Mouse (Mus musculus) testis, adult 2 months (tissue): Measurements from ENCODE around the gene Usf3. TPM values are rescaled to one million over a fixed set of nuclear protein-coding genes. Genes with fewer than 3 reads are reported as not detected.

ENCODE experiments used
- H3K27ac ChIP-seq: fragments of 200-500 bp; 2 replicates; pipeline ENCODE4 v1.5.1; 2012; ENCODE audit warnings: low read depth, low read length; ENCODE audit not compliant: control insufficient read depth, insufficient read depth
- H3K27me3 ChIP-seq: fragments of 200-500 bp; 2 replicates; pipeline ENCODE4 v1.6.1; 2012; ENCODE audit warnings: mild to moderate bottlenecking, low read length, moderate library complexity; ENCODE audit not compliant: control insufficient read depth, insufficient read depth
- H3K36me3 ChIP-seq: fragments of 200-500 bp; 2 replicates; pipeline ENCODE4 v1.6.1; 2012; ENCODE audit warnings: mild to moderate bottlenecking, low read length; ENCODE audit not compliant: control insufficient read depth, insufficient read depth
- H3K4me1 ChIP-seq: fragments of 200-500 bp; 2 replicates; pipeline ENCODE4 v1.6.1; 2012; ENCODE audit warnings: low read length; ENCODE audit not compliant: control insufficient read depth, insufficient read depth
- H3K4me3 ChIP-seq: fragments of 200-500 bp; 2 replicates; pipeline ENCODE4 v1.5.1; 2012; ENCODE audit warnings: low read depth, mild to moderate bottlenecking, low read length, moderate library complexity, mixed read lengths; ENCODE audit not compliant: control insufficient read depth
- CTCF ChIP-seq: fragments of 200-500 bp; IDR thresholded peaks from 2 replicates; pipeline ENCODE4 v1.5.1; 2012; ENCODE audit warnings: low read depth, mild to moderate bottlenecking, inconsistent platforms, low read length, moderate library complexity; ENCODE audit not compliant: control insufficient read depth, insufficient read depth, insufficient replicate concordance
- POLR2A ChIP-seq: fragments of 200-500 bp; IDR thresholded peaks from 2 replicates; pipeline ENCODE4 v1.6.1; 2012; ENCODE audit warnings: low read depth, mild to moderate bottlenecking, inconsistent platforms, low read length, moderate library complexity; ENCODE audit not compliant: control insufficient read depth
- polyA plus RNA-seq: library from polyadenylated mRNA; depleted of rRNA; stranded (reverse); fragments of >200 nt; gene quantifications from 2 replicates; pipeline ENCODE4 v1.2.3, GENCODE M21; 2012; rRNA removed

Gene Usf3
- 3.4 and 3.9 TPM in 2 replicates for polyA plus RNA-seq

DNA sequence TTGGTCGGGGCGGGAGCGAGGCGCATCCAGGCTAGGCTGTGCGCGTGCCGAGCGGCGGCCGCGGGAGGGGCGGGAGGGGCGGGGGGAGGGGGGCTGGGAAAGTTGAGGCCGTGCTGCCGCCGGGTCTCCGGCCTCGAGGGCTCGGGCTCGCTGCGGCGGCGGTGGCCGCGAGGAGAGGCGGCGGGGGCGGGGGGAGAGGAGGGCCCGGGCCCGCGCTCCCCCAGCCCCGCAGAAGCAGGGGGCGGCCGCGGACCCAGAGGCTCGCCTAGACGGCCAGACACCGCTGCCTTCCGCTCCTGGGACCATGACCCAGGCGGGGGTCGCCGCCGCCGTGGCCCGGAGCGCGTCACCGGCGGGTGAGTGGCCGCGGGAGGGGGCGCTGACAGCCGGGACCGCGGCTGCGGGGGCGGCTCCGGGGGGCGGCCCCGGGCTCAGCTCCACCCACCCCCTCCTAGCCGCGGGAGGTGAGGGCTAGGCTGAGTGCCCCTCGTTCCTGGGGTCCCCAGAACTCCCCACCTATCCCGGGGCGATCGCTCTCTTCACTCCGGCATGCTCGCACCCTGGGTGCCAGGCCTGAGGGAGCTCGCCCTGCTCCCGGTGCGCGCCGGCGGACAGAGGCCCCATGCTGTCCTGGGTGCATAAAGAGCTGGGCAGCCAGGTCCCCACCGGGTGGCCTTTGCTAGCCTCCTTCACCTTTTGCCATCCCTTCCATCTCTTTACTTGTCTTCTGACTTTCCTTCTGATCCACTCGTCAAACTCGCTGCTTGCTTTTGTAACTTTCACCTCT, at the start of gene Usf3:
TSS of gene Usf3 (plus strand) at position 92 of the 787 bp plus-strand sequence.
- Histone ChIP-seq H3K27ac (peak within 1 kb of the TSS; percentile 70), H3K27me3 (no peaks in the 10 kb centered on the region), H3K36me3 (no peaks in the 10 kb centered on the region), H3K4me1 (peaks cover 4% of the 10 kb centered on the region), H3K4me3 (peak within 1 kb of the TSS; percentile 93)
- TF ChIP-seq POLR2A (no peak), CTCF (no peak)

DNA sequence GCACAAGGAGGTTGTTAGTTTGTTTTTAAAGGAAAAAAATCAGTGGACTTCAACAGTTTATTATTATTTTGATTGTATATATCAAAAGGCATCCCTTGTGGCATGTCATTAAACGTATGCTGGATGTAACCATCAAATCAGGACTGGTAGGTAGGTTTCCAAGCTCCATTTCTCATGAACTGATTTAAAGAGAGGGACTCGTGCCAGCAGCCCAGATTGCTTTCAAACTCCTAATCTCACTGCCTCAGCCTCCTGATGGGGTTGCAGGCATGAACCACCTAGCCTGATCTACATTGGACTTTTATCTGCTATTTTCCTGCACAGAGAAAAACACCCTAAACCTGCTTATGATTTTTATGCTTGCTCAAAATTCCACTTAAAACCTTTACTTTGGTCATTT, 49.3 kb upstream of the Usf3 start:
- Histone ChIP-seq H3K27me3 (no peaks in the 10 kb centered on the region), H3K4me1 (no peaks in the 10 kb centered on the region), H3K4me3 (no peak overlapping the region), H3K36me3 (no peaks in the 10 kb centered on the region), H3K27ac (no peak overlapping the region)
- TF ChIP-seq POLR2A, result no peak
- no peak for TF ChIP-seq CTCF

DNA sequence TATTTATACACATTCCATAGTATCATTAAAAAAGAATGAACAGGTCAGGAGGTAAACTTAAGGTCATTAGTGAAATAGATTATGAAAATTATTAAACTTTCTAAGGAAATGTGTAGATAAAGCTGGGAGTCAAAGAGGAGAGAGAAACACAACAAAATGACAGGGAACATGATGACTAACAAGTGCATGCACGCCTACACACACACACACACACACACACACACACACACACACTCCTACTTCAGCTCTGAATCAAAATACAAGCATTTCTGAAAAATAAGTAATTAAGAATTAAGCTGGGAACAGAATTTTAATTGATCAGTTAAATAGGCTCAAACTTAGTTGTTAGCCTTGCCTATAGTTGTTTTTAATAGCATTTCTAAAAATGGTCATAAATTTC, 48.3 kb upstream of the Usf3 start:
- Histone ChIP-seq H3K27me3 (no peaks in the 10 kb centered on the region), H3K4me3 (no peak overlapping the region), H3K36me3 (no peaks in the 10 kb centered on the region), H3K27ac (no peak overlapping the region), H3K4me1 (no peaks in the 10 kb centered on the region)
- TF ChIP-seq CTCF (no peak), POLR2A (no peak)

DNA sequence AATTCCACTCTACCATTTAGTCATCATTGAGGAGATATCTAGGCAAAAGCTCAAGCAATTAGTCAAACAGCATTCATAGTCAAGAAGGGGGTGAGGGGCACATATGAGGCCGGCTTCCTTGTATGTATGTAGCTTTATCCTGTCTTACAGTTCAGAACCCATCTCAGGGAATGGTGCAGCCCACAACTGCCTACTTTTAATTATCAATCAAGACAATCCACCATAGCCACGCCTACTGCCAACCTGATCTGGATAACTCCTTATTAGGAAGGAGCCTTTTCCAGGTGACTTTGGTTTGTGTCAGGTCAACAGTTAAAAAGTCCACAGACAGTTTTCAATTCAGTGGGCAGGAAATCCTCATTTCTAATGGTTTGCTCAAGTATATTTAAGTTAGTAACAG, 47.6 kb upstream of the Usf3 start:
- no peaks in the 10 kb centered on the region for H3K36me3 ChIP-seq
- H3K4me3 ChIP-seq, result no peak overlapping the region
- no peaks in the 10 kb centered on the region for H3K27me3 ChIP-seq
- H3K27ac ChIP-seq, result no peak overlapping the region
- H3K4me1 ChIP-seq, result no peaks in the 10 kb centered on the region
- TF ChIP-seq POLR2A (no peak), CTCF (no peak)

DNA sequence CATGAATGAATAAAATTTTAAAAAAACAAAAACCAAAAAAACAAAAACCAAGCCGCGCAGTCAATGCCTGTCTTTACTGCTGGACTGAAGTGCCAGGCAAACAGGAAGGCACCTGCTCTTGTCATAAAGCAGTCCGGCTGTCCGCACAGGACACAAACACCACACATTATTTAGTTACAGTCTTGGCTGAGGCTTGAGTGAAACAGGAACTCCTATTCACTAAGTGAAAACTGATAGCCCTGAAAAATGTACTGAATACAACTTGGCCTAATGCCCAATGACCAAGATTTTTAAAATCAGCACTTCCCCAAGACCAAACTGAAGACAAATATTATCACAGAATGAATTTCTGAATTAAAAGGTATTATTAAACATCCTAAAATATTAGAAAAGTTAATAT, 46.6 kb upstream of the Usf3 start:
- no peaks in the 10 kb centered on the region for H3K27me3 ChIP-seq
- no peak for TF ChIP-seq CTCF
- no peak for TF ChIP-seq POLR2A
- no peaks in the 10 kb centered on the region for H3K4me1 ChIP-seq

DNA sequence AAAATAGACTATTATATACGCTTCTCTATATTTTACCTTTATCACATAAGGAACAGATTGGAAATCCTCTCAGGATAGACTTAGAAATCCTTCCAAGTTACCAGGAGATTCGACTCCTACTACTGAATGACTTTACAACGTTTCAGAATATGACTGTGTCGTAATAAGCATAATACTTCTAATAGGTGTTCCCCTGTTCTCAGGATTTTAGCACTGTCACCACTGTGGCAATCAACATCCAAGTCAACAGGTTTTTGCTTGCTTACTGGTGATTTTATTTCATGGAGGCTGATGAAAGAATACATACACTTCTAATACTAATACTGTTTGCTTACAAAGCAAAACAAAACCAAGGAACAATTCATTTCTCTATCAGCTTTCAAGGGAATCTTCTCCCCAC, 40.7 kb upstream of the Usf3 start:
- Histone ChIP-seq H3K4me1 (no peaks in the 10 kb centered on the region), H3K36me3 (no peaks in the 10 kb centered on the region), H3K27ac (no peak overlapping the region), H3K27me3 (no peaks in the 10 kb centered on the region), H3K4me3 (no peak overlapping the region)
- no peak for TF ChIP-seq CTCF
- TF ChIP-seq POLR2A, result no peak

More for the DNA sequence above, 46.6 kb upstream of the Usf3 start:
- Histone ChIP-seq H3K4me3 (no peak overlapping the region), H3K27ac (no peak overlapping the region), H3K36me3 (no peaks in the 10 kb centered on the region)

DNA sequence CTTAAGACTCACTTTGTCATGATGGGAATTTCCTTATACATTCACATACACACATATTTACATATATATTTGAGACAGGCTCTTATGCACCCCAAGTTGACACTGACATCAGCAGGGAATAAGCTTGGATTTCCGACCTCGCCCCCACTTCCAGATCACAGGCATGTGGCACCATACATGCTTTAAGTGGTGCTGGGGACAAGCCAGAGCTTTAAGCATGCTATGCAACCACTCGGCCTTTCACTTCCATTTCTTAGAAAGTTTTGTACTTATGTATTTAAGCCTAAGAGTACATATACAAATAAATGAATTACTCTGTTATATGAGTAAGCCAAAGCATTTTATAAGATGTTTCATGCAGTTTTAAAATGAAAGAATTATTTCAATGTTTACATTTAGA, 39.9 kb upstream of the Usf3 start:
- Histone ChIP-seq H3K36me3 (no peaks in the 10 kb centered on the region), H3K27me3 (no peaks in the 10 kb centered on the region), H3K27ac (no peak overlapping the region), H3K4me3 (no peak overlapping the region), H3K4me1 (peaks cover under 1% of the 10 kb centered on the region; the same call in 1 of the 2 replicates)
- TF ChIP-seq POLR2A (no peak), CTCF (no peak)
